Mouse (Mus musculus) liver, adult 2 months (tissue): ENCODE measurements around the gene Sart3. TPM values are rescaled to one million over a fixed set of nuclear protein-coding genes. Genes with fewer than 3 reads are reported as not detected.

Experiments
- DNase-seq: peaks from one replicate; pipeline ENCODE4 v3.0.0-alpha.2; 2011; ENCODE audit warnings: low read depth, low spot score; ENCODE audit errors: extremely low read depth
- H3K27ac ChIP-seq: fragments of 200-500 bp; replicated peaks from 2 replicates; pipeline ENCODE4 v1.5.1; 2012; ENCODE audit warnings: low read depth, mild to moderate bottlenecking, control low read depth, inconsistent platforms, low read length; ENCODE audit not compliant: insufficient read depth
- H3K27me3 ChIP-seq: fragments of 200-500 bp; 2 replicates; pipeline ENCODE4 v1.6.1; 2012; ENCODE audit warnings: mild to moderate bottlenecking, moderate library complexity, low read length, inconsistent platforms; ENCODE audit not compliant: control insufficient read depth, insufficient read depth
- H3K36me3 ChIP-seq: fragments of 200-500 bp; 2 replicates; pipeline ENCODE4 v1.6.1; 2012; ENCODE audit warnings: low read length, inconsistent platforms; ENCODE audit not compliant: control insufficient read depth, insufficient read depth
- H3K4me1 ChIP-seq: fragments of 200-500 bp; 2 replicates; pipeline ENCODE4 v1.6.1; 2011; ENCODE audit warnings: low read length; ENCODE audit not compliant: control insufficient read depth, insufficient read depth
- H3K4me3 ChIP-seq: fragments of 200-500 bp; 2 replicates; pipeline ENCODE4 v1.5.1; 2011; ENCODE audit warnings: low read depth, mild to moderate bottlenecking, control low read depth, low read length, moderate library complexity; ENCODE audit not compliant: insufficient read depth
- H3K79me2 ChIP-seq: fragments of 200-500 bp; 2 replicates; pipeline ENCODE4 v1.6.1; 2012; ENCODE audit warnings: inconsistent platforms, mild to moderate bottlenecking, low read length, moderate library complexity; ENCODE audit not compliant: control insufficient read depth, insufficient read depth
- H3K9ac ChIP-seq: fragments of 200-500 bp; 2 replicates; pipeline ENCODE4 v1.6.1; 2012; ENCODE audit warnings: low read depth, mild to moderate bottlenecking, control low read depth, inconsistent platforms, low read length
- CTCF ChIP-seq: fragments of 200-500 bp; IDR thresholded peaks from 2 replicates; pipeline ENCODE4 v1.5.1; 2011; ENCODE audit warnings: low read depth, low read length, control low read depth
- POLR2A ChIP-seq: fragments of 200-500 bp; IDR thresholded peaks from 2 replicates; pipeline ENCODE4 v1.6.1; 2011; ENCODE audit warnings: low read length, control low read depth; ENCODE audit not compliant: insufficient read depth; ENCODE audit errors: extremely low read depth
- WGBS: fragments of 180-500 bp; shearing (Covaris S2); methylation state at CpG from one replicate; pipeline ENCODE4 v1.1.7; 2018; 5-methylcytosine and 5-hydroxymethylcytosine counted together
- polyA plus RNA-seq: library from polyadenylated mRNA; depleted of rRNA; stranded (reverse); fragments of >200 nt; gene quantifications from 2 replicates; pipeline ENCODE4 v1.2.3, GENCODE M21; 2012
- total RNA-seq: library from RNA; depleted of rRNA; stranded (reverse); fragments of >200 nt; gene quantifications from 2 replicates; pipeline ENCODE4 v1.2.3, GENCODE M21; 2014

Sart3 gene
- total and polyA plus RNA-seq, 2 experiments, result 6.0 to 9.0 TPM

DNA sequence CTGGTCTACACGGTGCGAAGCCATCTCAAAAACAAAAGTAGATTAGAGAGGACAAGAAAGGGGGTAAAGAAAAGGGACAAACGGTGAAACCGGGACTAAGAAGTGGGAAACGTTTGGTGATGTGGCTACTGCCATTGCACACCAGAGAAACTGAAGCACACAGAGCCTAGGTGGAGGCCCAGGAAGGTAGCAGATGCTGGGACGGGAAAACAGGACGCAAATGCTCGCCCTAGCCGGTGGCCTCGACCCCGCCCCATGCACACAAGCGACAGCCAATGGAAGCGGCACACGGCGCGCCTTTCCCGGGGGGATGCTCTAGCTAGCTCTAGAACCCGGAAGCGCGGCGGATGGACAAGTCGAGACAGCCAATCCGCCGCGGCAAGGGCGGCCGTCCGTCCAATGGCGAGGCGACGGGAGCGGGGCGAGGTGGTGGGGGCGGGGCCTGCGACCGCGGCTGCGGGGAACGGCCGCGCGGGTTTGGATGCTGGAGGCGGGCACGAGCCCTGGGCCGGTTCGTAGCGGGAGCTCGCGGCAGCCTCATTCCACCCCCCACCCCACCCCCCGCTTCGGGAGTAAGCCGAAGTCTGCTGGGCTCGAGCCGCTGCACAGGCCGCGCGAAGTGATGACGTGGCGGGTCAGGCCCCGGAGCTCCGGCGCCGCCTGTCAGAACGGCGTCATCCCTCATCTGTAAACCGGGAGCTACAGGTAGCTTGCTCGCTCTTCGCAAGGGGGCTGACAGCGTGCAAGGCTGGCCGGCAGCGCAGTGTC, 36.8 kb downstream of the Sart3 start, which contains the start of gene Ficd:
TSS of gene Ficd (plus strand) at position 459 of the 768 bp plus-strand sequence.
- Histone ChIP-seq H3K9ac (peak within 1 kb of the TSS; percentile 67), H3K4me3 (peak within 1 kb of the TSS; percentile 86), H3K79me2 (0 out of 2 replicates have a peak, but pooled peaks cover 5% of the 10 kb centered on the region), H3K36me3 (peaks cover 4% of the 10 kb centered on the region; the same call in 1 of the 2 replicates), H3K27ac (peak within 1 kb of the TSS; percentile 91), H3K27me3 (no peaks in the 10 kb centered on the region), H3K4me1 (peaks cover 8% of the 10 kb centered on the region)
- TF ChIP-seq POLR2A, result 0 out of 2 replicates have a peak, but pooled peaks have one; percentile 57
- no peak for TF ChIP-seq CTCF
- WGBS, result under 1% methylated on average over 71 of the region's 71 CpGs
- DNase-seq, result peak; percentile 85

DNA sequence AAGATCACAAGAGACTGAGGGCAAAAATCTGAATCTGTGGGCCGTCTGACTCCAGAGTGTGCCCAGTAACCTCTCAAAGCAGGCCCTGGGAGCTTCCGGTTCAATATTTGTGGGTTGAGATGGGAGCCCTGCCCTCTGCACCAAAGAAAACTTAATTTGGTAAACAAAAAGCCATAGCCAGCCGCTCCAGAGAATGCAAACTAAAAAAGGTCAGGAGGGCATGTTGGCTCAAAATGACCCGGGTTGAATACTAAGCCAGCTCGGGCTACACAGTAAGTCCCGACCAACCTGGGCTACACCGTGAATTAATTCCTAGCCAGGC, 37.3 kb downstream of the Sart3 start:
- H3K27me3 ChIP-seq, result no peaks in the 10 kb centered on the region

DNA sequence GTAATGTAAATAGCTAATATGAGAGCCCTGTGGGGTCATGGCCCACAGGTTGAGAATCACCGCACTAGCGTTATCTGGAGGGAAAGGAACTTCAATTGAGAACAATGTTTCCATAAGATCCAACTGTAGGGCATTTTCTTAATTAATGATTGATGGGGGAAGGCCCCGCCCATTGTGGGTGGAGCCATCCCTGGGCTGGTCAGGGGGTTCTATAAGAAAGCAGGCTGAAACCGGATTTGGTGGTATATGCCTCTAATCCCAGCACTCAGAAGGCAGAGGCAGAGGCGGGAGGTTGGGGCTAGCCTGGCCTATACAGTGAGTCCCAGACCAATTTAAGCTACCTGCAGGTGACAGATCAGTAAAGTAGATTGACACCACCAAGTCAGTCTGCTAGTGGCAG, 37.9 kb downstream of the Sart3 start:
- Histone ChIP-seq H3K27ac (peak overlapping the region; percentile 91), H3K79me2 (0 out of 2 replicates have a peak, but pooled peaks cover 5% of the 10 kb centered on the region), H3K4me3 (no peak overlapping the region), H3K9ac (no peak overlapping the region), H3K27me3 (no peaks in the 10 kb centered on the region), H3K36me3 (peaks cover 3% of the 10 kb centered on the region; the same call in 1 of the 2 replicates), H3K4me1 (peaks cover 8% of the 10 kb centered on the region)
- no peak for TF ChIP-seq POLR2A
- TF ChIP-seq CTCF, result no peak
- 55% methylated on average over 5 of the region's 5 CpGs for WGBS
- DNase-seq, result no peak

More for the DNA sequence above, 37.3 kb downstream of the Sart3 start:
- Histone ChIP-seq H3K79me2 (0 out of 2 replicates have a peak, but pooled peaks cover 5% of the 10 kb centered on the region), H3K4me1 (peaks cover 8% of the 10 kb centered on the region), H3K36me3 (peaks cover 4% of the 10 kb centered on the region; the same call in 1 of the 2 replicates), H3K4me3 (no peak overlapping the region), H3K9ac (peak overlapping the region; percentile 42), H3K27ac (peak overlapping the region; percentile 91)
- 7% methylated on average over 7 of the region's 7 CpGs for WGBS
- TF ChIP-seq POLR2A (no peak), CTCF (no peak)
- peak; percentile 90 for DNase-seq

DNA sequence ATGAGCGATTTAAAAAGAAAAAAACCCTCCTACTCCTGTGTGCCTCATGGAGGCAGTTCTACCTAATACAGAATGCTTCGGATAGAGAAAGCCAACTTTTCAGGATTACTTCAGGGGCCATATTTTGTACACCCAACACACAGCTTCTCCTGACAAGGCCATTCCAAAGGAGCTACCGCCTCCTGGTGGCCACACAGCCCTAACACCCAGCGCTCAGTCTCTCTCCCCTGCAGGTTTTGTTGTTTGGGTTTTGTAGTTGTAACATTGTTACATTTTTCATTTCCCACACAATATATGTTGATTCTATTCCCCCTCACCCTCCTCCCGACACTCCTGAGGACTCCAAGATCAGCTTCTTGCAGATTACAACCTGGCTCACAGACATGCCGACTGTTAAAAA, 40.1 kb downstream of the Sart3 start:
- WGBS, result 48% methylated on average over 6 of the region's 6 CpGs

GRCm38 (mm10) chr5:113731174-113731573, 41.1 kb downstream of the Sart3 start:
- WGBS, result 90% methylated on average over 7 of the region's 7 CpGs
- Histone ChIP-seq H3K36me3 (no peaks in the 10 kb centered on the region), H3K4me1 (no peaks in the 10 kb centered on the region)

More for the DNA sequence above, 40.1 kb downstream of the Sart3 start:
- H3K4me3 ChIP-seq, result no peak overlapping the region
- H3K4me1 ChIP-seq, result peaks cover 8% of the 10 kb centered on the region
- H3K27ac ChIP-seq, result no peak overlapping the region
- 0 out of 2 replicates have a peak, but pooled peaks cover 5% of the 10 kb centered on the region for H3K79me2 ChIP-seq
- peak; percentile 13 for DNase-seq
- H3K36me3 ChIP-seq, result no peaks in the 10 kb centered on the region
- H3K27me3 ChIP-seq, result no peaks in the 10 kb centered on the region
- no peak overlapping the region for H3K9ac ChIP-seq
- no peak for TF ChIP-seq POLR2A
- TF ChIP-seq CTCF, result peak; percentile 81

More at GRCm38 (mm10) chr5:113731174-113731573, 41.1 kb downstream of the Sart3 start:
- H3K9ac ChIP-seq, result no peak overlapping the region
- DNase-seq, result no peak
- H3K4me3 ChIP-seq, result no peak overlapping the region
- H3K27me3 ChIP-seq, result no peaks in the 10 kb centered on the region
- TF ChIP-seq CTCF (no peak), POLR2A (no peak)
- no peak overlapping the region for H3K27ac ChIP-seq
- no peaks in the 10 kb centered on the region for H3K79me2 ChIP-seq
